Mouse (Mus musculus): ENCODE measurements around the gene Pmel.

The Pmel gene

DNA sequence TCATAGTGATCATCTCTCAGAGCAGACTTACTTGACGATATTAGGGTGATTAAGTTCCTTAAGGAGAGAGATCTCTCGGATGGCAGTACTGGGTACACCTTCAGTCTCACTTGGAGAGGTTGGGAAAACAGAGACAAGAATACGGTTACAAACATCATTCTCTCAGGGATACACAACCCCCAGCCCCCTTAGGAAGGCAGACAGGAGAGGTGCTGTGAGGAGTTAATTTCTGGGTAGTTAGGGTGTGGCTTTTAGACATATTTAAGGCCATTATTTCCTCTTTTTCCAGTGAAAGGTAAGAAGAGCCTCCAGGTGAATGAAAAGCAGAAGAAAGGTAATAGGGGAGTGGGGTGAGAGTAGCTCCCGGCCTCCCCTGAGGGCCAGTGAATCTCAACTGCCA is at the start of gene Pmel:
Pmel (plus strand) TSS at position 301 of the 400 bp plus-strand sequence.
- no peak for DNase-seq

DNA sequence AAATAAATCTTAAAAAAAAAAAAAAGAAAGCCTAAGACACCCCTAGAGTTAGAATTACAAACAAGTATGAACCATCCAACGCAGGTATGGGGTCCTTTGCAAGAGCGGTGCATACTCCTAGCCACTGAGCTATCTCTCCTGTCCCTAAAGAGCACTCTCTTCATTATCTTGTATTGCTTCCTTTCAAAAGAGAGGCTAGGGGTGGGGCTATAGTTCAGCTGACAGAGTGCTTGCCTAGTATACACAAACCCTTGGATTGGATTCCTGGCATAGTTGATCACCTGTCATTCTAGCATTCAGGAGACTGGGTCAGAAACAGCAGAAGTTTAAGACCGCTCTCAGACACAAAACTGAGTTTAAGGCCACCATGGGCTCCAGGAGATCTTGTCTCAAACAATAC is 48.7 kb upstream of the Pmel start:
- no peak for DNase-seq

DNA sequence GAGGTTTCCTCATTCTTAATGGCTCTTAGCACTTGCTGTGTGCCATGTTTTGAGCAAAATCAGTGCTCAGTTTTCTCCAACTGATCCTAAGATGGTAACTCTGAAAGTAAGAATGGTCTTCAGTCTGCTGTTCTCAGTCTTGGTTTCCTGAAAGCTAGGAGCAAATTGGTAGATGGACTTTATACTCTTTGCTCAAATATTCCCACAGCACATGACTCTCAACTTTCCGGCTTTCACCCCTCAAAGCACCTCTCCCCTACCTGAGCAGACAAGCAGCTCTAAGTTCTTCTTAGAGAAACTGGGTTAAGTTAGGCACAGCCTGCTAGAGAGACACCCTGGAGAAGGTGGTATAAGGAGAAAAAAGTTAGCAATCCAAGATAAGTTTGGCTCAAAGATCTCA is 47.3 kb upstream of the Pmel start:
- DNase-seq = no peak

DNA sequence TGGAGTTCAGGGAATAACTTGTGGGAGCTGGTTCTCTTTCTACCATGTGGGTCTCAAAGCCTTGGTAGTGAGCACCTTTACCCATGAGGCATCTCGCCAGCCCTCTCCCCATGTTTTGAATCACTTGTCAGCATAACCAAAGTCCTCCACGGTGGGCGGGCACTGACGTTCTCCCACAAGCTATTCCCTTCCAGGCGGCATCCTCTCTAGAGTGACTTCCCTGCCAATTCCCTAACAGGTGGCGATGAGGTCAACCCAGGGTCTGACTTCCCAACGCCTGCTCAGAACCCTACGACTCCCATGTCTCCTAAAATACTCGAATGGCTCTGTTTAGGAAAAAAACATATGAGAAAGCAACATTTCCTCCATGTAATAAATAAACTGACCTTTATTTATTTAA is 46.2 kb upstream of the Pmel start:
- DNase-seq = no peak

DNA sequence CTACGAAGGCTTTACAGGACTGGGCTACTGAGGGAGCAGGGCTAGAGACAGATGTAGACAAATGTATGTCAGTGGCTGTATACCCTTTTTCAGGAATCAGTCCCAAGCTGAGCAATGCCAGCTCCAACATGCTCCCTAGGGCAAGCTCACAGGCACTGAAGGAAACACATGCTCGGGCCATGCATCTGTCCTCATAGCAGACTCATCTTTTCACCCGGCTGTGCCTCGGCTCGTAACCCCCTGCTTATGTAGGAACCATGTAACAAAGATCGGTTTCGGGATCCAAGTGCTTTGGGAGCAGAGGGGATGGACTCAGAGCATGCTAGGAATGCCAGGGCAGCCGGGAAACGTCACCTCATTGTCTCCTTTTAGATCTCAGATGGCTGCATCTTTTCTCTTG is 44.5 kb upstream of the Pmel start:
- DNase-seq = no peak

DNA sequence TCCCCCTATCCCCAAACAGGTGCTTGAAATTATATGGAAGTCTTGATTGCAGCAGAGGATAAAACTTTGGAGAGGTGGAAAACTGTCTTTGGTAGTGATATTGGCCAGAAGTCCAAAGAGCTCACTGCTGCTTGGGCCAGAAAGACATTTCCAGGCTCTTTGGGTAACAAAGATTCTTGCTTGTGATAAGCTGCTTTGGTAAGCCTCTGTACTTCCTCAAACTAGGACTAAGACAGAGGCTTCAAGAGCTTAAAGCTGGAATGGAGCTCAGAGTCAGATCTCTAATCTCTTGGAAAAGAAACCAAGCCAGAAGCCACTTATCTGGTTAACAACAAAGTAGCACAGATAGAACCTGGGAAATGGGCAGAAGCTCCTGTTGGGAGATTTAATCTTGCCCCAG is 41.5 kb upstream of the Pmel start:
- DNase-seq = no peak

DNA sequence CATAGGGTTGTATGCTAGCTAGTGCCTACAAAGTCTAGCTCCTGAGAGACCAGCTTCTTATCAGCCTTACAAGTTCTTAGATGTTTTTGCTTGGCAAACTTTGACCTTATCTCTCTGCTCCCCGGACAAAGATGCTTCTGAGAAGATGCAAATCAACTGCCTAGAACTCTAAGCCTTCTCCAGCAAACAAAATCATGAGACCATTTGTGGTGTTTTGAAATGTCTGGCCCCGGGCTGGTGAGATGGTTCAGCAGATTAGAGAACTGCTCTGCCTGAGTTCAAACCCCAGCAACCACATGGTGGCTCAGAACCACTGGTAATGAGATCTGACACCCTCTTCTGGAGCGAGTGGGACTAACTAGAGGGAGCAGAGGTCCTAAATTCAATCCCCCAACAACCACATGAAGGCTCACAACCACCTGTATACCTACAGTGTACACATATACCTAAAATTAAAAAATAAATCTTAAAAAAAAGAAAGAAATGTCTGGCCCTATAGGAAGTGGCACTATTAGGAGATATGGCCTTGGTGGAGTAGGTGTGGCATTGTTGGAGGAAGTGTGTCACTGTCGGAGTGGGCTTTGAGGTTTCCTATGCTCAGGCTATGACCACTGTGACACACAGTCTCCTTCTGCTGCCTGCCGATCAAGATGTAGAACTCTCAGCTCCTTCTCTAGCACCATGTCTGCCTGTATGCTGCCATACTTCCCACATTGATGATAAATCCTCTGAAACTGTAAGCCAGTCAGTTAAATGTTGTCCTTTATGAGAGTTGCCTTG is 40.4 kb upstream of the Pmel start:
- no peak for DNase-seq

DNA sequence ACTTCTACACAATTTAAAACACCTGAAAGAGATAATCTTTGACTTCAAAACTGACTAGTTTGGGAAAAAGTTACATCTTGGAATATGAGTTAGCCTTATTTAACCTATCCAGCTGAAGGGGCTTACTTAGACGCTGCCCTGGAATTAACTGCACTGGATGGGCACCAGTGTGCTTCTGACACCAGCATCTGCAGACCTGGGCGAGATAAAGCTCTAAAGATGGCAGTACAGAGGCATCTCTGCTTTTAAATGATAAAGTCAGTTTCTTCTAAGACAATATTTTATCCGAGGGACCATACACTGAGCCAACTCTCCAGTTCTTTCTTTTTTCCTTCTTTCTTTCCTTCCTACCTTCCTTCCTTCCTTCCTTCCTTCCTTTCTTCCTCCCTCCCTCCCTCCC is 39.2 kb upstream of the Pmel start:
- DNase-seq = no peak

DNA sequence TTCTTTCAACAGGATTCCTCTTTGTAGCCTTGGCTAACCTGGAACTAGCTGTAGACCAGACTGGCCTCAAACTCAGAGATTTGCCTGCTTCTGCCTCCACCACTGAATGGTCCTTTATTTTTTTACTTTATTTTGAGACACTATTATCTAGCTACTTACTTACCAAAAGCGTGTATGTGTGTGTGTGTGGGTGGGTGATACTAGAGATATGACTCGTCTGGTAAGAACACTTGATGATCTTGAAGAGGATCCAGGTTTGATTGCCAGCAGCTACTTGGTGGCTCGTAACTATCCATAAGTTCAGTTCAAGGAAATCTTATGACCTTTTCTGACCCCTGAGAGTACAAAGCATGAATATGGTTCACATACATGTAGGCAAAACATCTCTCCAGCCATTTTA is 38.7 kb upstream of the Pmel start:
- DNase-seq = no peak

DNA sequence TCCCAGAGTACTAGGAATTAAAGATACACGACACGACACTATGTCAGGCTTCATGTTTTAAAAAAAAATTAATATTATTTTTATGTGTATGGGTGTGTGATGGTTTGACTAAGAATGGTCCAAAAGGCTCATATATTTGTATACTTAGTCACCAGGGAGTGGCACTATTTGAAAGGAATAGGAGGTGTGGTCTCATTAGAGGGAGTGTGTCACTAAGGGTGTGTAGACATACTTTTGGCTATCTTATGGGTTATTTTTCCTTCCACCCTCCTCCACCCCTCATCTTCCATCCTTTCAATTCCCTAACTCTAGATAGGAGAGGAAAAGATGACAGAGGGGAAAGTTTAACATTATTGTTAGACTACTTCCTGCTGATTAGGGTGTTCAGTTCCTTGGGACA is 38.2 kb upstream of the Pmel start:
- DNase-seq = no peak

DNA sequence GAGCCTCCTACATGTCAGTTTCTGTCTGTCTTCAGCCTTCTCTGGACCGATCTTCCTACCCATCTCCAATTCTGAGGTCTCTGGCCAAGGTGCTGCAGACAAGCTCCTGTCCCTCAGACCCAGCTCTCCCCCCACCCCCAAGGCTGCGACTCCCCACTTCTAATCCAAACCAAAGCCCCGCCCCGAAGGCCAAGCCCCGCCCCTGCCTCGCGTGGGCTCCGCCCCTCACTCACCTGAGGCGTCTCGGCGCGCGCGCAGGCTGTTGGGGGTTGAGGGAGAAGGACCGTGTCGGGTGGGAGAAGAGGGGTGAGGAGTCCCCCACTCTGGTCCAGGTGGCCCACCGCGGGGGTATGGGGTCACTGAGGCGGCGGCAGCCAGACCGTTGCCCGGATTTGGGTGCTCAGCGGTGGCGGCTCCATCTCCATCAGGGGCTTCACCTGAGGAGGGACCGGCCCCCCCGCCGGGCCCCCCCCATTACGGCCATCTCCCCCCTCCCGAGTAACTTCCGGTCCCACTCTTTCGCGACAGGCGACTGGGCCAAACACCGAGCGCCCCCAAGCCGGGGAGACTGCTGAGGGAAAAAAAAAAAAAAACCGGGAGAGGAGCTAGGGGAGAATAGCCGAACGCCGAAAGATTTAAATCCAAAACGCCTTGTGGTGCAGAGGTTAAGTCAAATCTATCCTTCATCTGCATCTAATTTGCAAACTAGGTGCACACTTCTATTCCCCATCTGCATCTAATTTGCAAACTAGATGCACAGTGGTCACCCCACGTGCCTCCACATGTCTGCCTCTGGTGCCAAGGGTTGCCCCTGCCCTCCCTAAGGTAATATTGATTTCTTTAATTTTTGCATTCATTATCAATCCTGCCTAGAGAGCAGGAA is 35.0 kb upstream of the Pmel start:
- peak; percentile 76 for DNase-seq

DNA sequence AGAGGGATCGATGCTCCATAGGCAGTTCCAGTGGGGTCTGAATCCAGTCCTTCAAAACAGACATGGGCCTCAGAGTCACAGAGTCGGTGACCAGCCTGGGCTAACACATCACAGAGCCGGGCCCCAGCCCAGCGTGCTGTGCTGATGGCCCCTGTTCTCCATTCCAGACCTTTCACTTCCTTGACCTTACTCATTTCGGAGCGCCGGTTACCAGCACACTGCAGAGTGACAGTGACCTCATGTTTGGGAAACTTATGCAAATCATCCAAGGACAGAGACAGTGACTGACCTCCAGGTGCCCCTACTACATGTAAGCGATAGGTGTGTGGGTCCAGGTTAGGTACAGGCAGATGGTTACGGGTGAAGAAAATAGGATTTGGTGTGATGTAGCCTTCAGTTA is 32.8 kb upstream of the Pmel start:
- no peak for DNase-seq

DNA sequence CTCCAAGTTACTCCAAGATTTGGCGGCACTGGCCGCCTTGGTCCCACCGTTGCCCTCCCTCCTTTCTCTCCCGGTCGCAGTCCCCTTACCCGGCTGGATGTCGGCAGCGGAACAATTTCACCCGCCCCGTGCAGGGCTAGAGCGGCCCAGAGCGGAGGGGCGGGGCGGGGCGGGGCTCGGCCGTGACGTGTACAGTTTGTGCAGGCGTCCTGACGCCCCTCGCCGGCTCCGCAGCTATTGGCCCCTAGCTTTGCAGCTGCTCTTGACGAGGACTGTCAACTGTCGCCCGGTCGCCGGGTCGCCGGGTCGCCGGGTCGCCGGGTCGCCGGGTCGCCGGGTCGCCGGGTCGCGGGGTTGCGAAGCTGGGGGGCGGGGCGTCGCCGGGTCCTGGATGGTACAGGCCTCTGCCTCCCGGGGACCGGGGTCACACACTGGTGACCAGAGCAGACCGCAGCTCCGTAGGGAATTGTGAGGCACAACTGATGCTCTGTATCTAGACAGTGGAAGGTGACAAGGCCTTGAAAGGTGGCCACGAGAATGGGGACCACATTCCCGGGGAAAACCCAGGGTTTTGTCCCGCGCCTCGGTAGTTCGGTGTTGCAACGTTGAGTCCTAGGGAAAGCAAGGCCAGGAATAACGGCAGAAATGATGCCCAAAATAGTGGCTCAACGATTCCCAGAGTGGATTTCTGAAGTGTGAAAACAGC is 30.1 kb upstream of the Pmel start, which contains the start of gene Suox:
Suox (minus strand) TSS at position 311 of the 706 bp plus-strand sequence.
- DNase-seq = peak; percentile 93

DNA sequence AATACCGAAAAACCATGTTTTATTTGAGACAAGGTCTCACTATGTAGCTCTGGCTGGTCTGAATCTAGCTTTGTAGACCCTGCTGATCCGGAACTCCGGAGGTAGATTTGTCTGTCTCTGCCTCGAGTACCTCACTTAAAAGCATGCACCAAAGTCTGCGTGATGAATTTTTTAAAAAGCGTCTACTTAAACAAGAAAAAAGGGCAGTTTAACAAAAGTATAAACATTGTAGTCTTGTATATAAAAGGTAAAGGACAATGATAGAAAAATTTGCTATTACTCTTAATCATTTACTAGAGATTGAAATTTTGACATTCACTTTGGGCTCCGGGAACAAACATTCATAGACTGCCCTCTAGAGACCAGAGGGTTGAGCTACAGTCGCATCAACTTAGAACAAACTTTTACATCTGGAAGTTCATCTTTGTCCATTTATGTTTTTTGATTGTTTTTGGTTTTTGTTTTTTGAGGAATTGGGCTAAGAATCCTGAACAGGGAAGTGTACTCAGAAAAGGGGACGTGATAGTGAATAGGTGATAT is 29.5 kb upstream of the Pmel start:
- peak; percentile 73 for DNase-seq

DNA sequence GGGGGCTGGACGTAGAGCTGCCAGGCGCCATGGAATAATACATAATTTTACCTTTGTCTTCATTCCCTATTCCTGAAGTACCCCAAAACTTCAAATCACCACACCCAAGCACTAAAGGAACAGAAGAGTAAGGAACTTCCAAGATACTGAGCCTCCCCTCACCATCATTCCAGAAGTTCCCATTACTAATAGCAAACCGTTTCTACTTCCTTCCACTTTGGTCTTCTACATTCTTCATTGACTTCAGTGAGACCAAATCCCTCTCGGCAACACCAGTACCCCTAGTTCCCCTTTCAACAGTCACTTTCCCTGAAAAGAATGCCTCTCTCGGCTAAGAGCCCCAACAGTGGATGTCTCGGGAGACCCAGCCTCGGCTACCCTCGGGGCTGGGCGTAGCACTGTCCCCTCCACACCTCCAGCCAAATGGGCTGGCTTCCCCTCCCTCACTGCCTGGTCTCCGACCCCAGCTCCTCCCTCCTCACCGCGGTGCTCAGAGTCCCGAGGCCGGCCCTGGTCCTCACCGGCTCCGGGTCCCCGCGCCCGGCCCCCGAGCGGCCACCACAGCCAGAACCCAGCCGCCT is 8.5 kb upstream of the Pmel start:
- no peak for DNase-seq

DNA sequence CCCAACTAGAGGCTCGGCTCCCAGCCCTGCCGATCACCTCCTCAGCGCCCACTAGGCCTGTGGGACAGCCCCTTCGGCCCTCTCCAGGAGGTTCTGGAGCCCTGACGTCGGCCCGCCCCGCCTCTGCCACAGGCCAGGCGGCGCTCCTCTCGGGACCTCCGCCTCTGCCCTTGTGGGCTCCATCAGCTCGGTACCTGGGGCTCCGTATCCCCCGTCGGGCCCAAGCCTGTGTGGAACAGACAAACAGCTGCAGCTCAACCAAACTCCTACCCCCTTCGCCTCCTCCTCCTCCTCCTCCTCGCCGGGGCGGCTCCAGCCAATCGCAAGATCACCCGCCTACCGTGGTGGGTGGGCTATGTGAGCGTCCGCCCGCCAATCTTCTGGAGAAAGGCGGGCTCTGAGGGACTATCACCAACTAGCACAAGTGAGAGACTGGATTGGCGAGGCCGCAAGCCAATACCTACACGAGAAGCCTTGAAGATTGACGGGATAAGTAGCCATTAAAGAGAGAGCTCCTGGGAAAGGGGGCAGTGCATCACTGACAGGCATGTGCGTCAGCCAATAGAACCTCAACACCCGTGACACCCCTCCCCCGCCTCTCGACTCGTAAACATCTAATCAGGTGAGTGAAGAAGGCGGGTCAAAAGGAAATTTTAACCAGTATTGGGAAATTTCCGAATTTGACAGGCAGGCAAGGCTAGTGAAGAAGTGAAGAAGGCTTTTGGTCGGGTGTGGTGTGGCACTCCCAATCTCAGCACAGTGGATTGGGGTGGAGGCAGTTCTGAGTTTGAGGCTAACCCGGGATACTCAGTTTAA is 7.8 kb upstream of the Pmel start, which contains the start of gene Rab5b:
Rab5b (minus strand) TSS at position 273 of the 816 bp plus-strand sequence.
- DNase-seq = peak; percentile 100

DNA sequence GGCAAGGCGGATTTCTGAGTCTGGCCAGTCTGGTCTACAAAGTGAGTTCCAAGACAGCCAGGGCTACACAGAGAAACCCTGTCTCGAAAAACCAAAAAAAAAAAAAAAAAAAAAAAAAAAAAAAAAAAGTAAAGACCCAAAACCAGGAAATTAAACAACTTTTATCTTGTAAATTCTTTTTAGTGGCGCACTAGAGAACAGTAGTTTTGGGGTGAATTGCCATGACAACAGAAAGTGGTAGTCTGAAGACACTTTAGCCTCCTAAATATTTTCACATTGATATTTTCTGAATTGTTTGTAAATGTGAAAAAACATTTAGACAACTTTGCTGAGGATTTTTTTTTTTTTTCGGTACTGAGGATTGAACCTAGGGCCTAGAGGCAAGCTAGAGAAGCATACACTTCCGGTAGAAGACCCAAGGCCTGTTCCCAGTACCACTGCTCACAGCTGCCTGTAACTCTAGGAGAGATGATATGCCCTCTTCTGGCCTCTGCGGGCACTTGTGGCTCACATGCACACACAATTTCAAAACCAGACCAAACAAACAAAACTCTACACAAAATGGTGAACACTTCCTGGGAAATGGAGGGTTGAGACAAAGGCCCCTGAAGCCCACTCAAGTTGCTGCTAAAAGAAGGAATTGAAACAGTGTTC is 6.8 kb upstream of the Pmel start:
- DNase-seq = no peak

DNA sequence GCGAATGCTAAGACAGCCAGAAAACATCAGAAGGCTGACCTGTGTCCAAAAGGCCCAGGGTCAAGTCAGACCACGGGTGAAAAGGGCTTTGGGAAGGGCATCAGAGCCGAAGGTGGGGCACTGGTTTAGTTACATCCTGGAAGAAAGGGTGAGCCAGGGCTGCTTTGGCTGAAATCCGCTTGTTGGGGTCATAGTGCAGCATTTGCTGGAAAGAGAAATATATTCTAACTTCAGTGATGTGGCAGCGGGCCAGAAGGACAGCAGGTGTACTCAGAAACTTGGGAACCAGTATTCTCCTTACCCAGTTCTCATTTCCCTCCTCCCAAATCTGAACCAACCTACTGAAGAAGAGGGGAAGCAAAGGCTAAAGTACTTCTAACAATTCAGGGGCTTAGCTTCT is 5.0 kb upstream of the Pmel start:
- no peak for DNase-seq

DNA sequence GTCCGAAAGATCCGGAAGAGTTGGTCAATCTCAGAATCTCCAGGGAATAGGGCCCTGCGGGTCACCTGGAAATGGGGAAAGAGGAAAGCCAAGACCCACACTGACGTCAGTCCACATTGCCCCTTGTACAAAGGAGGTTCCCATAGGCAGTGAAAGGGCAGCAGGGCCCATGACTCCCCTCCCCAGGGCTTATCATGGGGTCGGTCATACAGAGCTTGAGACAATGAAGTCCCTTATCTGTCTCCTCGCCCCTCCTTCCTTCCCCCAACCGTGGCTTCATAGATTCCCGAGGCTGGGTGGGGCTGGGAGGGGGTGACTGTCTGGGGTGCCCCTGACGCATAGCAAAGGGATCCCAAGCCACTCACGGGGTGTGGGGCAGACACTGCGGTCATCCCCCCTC is 4.4 kb upstream of the Pmel start:
- no peak for DNase-seq

DNA sequence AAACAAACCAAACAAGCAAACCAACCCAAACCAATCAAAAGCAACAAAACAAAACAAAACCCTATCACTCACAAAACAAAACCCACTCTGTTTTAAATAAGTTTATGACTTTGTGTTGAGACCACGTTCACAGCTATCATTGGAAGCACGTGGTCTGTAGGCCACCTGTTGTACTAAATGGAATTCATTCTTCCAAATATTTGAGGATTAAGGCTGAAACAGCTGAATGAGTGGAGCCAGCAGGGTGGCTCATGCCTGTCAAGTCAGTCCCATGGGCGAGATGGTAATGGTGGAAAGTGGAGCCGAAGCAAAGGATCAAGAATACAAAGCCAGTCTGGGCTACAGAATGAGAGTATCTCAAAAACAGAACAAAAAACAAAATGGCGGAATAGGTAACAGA is 3.3 kb upstream of the Pmel start:
- no peak for DNase-seq

DNA sequence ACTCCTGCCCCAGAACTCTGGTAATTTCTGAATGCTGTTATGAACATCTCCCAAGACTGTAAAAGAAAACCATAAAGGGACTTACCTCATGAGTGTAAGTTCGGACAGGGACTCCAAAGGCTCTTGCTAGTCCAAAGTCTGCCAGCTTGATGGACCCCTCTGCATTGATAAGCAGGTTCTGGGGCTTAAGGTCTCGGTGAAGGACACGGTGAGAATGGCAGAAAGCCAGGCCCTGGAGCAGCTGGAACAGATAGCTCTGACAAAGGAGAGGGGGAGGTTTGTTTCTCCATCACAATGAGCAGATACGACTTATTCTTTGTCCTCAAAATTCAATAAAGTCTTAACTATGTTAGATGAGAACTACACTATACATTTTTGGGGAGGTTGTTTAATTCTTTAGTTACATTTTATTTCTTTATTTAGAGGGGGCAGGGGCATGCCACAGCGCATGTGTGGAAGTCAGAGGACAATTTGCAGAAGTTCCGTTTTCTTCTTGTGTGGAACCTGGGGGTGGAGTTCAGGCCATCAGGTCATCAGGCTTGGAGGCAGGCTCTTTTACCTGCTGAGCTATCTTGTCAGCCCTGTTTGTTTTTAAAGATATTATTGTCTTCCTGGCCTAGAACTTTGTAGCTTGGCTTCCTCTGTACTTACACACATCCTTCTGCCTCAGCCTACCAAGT is 1.5 kb upstream of the Pmel start:
- DNase-seq = no peak

All from embryo, embryonic 11 days (tissue).